Mouse (Mus musculus) bone marrow, adult 2 months (tissue): ENCODE data around the gene Fam129c.

Source experiments
- CTCF ChIP-seq: fragments of 200-500 bp; IDR thresholded peaks from 2 replicates; pipeline ENCODE4 v1.5.1; 2011; ENCODE audit warnings: low read length, control low read depth; ENCODE audit not compliant: control insufficient read depth, insufficient read depth
- POLR2A ChIP-seq: fragments of 200-500 bp; IDR thresholded peaks from 2 replicates; pipeline ENCODE4 v1.6.1; 2011; ENCODE audit warnings: low read depth, mild to moderate bottlenecking, control low read depth, low read length, borderline replicate concordance; ENCODE audit not compliant: control insufficient read depth

- TF ChIP-seq POLR2A (no peak), CTCF (no peak)
These were observed 6.6 kb downstream of the Fam129c start for GRCm38 (mm10) chr8:71604021-71604420.
